Mouse (Mus musculus) lung, postnatal 10 days (tissue): ENCODE data around the gene Dlec1.

ENCODE experiments used
- DNase-seq: peaks from one replicate; pipeline ENCODE4 v3.0.0; 2021

Dlec1 gene

GRCm38 (mm10) chr9:119090462-119090861 is 11.8 kb upstream of the Dlec1 start:
- DNase-seq: no peak

GRCm38 (mm10) chr9:119091581-119092310 is 10.5 kb upstream of the Dlec1 start:
- DNase-seq: no peak

GRCm38 (mm10) chr9:119092473-119093418 is 9.5 kb upstream of the Dlec1 start:
- DNase-seq: peak; percentile 53

GRCm38 (mm10) chr9:119093419-119094295 is 8.6 kb upstream of the Dlec1 start, which contains the start of gene Plcd1:
Gene Plcd1 (minus strand): TSS chr9:119093502.
- peak; percentile 94 for DNase-seq

GRCm38 (mm10) chr9:119094462-119095109 is 7.7 kb upstream of the Dlec1 start:
- no peak for DNase-seq

GRCm38 (mm10) chr9:119100177-119100898 is 1.9 kb upstream of the Dlec1 start:
- DNase-seq: peak; percentile 62

- no peak for DNase-seq
Measured at GRCm38 (mm10) chr9:119102783-119103113, 470 bp downstream of the Dlec1 start.

GRCm38 (mm10) chr9:119107566-119107965 is 5.3 kb downstream of the Dlec1 start:
- DNase-seq: no peak

- DNase-seq: no peak
Measured at GRCm38 (mm10) chr9:119109685-119110353, 7.5 kb downstream of the Dlec1 start.

- no peak for DNase-seq
Measured at GRCm38 (mm10) chr9:119110640-119111039, 8.4 kb downstream of the Dlec1 start.

GRCm38 (mm10) chr9:119114911-119115310 is 12.6 kb downstream of the Dlec1 start:
- no peak for DNase-seq

- no peak for DNase-seq
Measured at GRCm38 (mm10) chr9:119119409-119120167, 17.3 kb downstream of the Dlec1 start.

- no peak for DNase-seq
Measured at GRCm38 (mm10) chr9:119120168-119120560, 17.9 kb downstream of the Dlec1 start.

GRCm38 (mm10) chr9:119122596-119123369 is 20.5 kb downstream of the Dlec1 start:
- no peak for DNase-seq

GRCm38 (mm10) chr9:119128436-119129181 is 26.3 kb downstream of the Dlec1 start:
- no peak for DNase-seq

GRCm38 (mm10) chr9:119130692-119131091 is 28.4 kb downstream of the Dlec1 start:
- DNase-seq: no peak

- no peak for DNase-seq
Measured at GRCm38 (mm10) chr9:119138836-119139235, 36.6 kb downstream of the Dlec1 start.

- no peak for DNase-seq
Measured at GRCm38 (mm10) chr9:119142066-119142465, 39.8 kb downstream of the Dlec1 start.

GRCm38 (mm10) chr9:119143372-119143771 is 41.1 kb downstream of the Dlec1 start:
- no peak for DNase-seq
